Mouse (Mus musculus) heart, postnatal 36 days (tissue): ENCODE results near the gene Maob. TPM values are rescaled to one million over a fixed set of nuclear protein-coding genes. Genes with fewer than 3 reads are reported as not detected.

Experiments
- DNase-seq, 2 experiments: peaks; one replicate each; pipeline ENCODE4 v3.0.0; 2021 to 2022
- intact Hi-C: fragments of 180-260 bp; cut with DNase I; formaldehyde crosslinking; loops from one replicate; pipeline ENCODE4 v1.15.1; 2025
- total RNA-seq, 2 experiments: library from RNA; stranded (reverse); gene quantifications; 2 replicates each; pipeline ENCODE4 v1.2.3; 2021

The Maob gene
- total RNA-seq, result 10 to 100 TPM; 28.1 to 39.0 TPM

DNA sequence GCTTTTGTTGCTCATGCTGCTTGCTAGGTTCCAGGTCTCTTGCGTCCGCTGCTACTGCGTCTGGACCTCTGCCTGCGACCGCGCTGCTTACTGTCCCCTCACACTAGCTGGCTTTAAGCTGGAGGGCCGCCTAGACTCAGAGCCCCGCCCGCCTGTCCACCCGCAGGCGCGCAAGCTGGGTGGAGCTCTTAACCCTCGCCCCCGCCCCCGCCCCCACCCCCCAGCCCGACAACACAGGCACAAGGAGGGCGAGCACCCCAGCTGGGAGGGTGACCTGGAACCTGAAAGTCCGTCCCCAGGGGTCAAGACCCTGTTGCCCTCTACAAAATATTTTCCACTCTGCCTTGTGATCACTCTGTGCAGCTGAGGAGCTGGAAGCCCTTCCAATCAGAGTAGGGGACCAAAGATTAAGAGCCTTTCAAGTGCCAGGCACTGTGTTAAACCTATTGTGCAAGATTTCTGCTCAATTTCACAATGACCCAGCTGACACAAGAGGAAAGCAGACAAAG is at the start of gene Maob:
TSS of gene Maob (minus strand) at position 106 of the 509 bp plus-strand sequence.
- DNase-seq, result peak; percentile 48 to 61
- intact Hi-C loops, result no loop called here

- DNase-seq, result no peak
- intact Hi-C loops, result loop anchor here (1.0 to 2.0 kb wide), 2 partner anchors 95 to 410 kb away; no protein-coding TSS in a partner anchor
Observed at GRCm38 (mm10) chrX:16860244-16860643, 43.1 kb upstream of the Maob start.

DNA sequence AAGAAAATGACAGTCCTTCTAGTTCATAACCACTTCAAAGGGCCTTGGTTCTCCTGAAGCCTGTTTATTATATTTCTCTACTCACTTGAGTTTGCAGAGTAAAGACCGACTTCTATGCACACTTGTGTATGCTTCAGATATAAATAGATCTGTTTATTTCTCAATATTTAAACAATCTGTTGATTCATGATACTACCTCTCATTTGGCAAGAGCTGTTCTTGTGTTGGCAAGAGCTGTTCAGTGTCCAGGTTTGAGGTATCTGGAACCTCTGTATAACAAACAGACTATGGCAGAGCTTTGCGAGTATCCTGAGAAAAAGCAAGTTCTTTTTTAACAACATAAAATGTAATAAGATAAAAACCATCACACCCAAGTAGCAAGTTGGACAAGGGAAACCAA is 28.9 kb upstream of the Maob start:
- intact Hi-C loops, result no loop called here
- DNase-seq, result no peak

DNA sequence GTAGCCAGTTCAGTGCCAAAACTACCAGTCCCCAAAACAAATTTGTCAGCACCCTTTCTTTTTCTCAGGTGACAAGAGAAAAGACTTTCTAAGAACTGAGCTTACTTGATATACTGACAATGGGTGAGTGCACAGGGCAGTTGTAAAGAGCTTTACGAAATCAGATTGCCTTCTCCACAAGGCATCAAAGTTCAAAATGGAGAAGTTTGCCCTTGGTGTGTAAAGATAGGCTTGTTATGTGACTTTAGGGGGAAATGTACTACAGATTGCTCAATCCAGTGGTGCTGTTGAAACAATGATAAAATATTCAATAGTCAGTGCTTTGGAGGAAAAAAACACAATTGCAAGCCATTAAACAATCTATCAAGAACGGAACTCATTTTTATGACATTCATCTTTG is 24.3 kb upstream of the Maob start:
- intact Hi-C loops, result no loop called here
- no peak for DNase-seq

GRCm38 (mm10) chrX:16837293-16837692 is 20.1 kb upstream of the Maob start:
- no peak for DNase-seq
- intact Hi-C loops, result no loop called here

DNA sequence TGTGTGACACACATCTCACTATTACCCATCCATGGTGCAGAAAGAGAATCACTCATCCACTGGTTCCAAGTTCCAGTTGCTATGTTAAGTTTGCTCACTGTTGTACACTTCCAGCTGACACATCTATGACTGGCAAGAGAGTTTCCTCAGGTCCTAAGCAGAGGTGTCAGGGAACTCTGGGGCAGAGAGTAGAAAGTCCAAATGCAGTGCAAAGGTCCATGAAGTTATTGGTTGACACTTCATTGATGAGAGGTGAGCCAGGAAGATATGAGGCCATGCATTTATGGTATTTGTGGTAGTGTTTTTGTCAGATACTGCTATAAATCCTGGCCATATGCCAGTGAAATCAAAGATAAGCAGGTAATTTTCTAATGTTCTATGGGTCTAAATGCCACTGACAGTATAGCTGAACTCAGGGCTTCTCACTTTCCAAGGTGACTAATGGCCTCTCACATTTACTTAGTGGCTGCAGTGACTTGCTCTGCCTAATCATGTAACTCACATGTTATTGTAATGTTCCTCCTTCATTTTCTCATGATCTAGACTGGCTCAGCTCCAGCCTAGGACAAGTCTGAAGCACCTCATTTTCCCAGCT is 19.4 kb upstream of the Maob start:
- no peak for DNase-seq
- intact Hi-C loops, result no loop called here

DNA sequence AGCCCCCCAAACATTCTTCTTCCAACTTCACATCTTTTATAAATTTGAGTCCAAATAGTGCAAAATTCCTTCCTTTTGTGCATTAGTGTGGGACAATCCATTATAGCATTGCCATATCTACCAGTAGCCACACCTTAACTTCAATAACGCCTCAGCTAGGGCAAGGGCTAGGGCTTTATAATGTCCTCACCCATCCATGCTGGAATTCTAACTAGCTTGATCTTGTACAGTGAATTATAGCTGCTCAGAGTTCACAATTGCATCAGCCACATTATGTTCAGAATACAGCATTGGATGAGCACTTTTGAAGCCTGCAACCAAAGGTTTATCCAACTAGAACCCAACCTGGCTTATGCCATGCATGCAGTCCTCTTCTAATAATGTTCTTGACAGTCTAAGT is 8.9 kb upstream of the Maob start:
- intact Hi-C loops, result no loop called here

DNA sequence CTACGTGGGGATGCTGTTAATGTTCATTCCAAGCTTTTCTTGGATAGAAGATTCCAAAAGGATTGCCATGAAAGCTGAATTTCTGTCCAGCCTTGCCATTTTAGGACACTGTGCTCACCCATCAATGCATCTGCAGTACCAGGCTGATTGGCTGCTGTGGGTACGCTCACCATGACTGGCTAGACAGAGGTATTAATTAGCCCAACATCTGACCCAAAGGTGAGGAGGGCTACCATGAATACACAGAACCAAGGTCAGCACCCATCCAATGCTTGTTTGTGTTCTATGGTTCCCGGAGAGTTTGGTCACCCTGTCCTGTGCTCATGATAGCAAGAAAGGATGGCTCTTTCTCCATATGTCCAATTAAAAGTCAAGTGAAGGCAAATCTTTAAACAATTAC is 1.2 kb downstream of the Maob start:
- intact Hi-C loops, result no loop called here
- DNase-seq, result no peak

More for the DNA sequence above, 8.9 kb upstream of the Maob start:
- no peak for DNase-seq

DNA sequence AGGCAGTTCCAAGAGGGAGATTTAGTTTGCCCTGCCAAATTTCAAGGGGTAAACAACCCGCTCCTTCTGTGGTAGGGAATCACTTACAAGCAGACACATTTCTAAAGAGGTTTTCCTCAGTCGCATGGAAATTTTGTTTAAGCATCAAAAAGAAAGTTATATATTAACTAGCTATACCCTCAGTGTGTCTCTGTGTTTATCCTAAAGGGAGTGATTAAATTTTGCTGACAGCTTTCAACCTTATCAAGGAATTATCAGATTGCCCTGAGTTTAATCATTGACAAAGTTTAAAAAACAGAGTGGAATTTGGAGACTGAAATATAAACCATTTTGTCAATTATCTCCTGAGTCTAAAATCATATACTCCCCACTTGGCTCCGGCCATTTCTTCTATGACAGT is 5.1 kb downstream of the Maob start:
- no peak for DNase-seq
- intact Hi-C loops, result no loop called here

GRCm38 (mm10) chrX:16767453-16767852 is 49.7 kb downstream of the Maob start:
- intact Hi-C loops, result no loop called here
- no peak for DNase-seq

DNA sequence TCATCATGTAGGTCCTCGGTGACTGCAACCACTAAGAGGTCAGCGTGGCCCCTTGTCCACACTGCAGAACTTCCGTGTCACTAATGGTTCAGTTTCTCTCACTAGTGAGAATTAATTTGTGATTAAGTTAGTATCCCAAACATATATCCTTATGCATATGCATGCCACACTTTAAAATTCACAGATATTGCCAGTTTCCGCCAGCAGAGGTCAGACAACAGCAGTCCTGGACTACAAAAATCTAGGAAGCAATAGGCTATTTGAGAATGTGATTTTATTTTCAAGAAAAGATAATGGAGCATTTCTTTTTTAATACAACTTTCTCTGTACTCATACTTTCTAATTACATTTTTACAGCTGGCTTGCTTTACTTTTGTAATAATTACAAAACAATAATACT is 51.0 kb downstream of the Maob start:
- peak; percentile 2 to 3 for DNase-seq
- intact Hi-C loops, result no loop called here

- DNase-seq, result no peak
- intact Hi-C loops, result no loop called here
Observed at GRCm38 (mm10) chrX:16761430-16761829, 55.7 kb downstream of the Maob start.

- intact Hi-C loops, result no loop called here
- no peak for DNase-seq
Observed at GRCm38 (mm10) chrX:16754761-16755160, 62.4 kb downstream of the Maob start.

- DNase-seq, result no peak
- intact Hi-C loops, result no loop called here
Observed at GRCm38 (mm10) chrX:16748932-16749331, 68.2 kb downstream of the Maob start.

- DNase-seq, result no peak
- intact Hi-C loops, result no loop called here
Observed at GRCm38 (mm10) chrX:16714033-16714432, 103.1 kb downstream of the Maob start.

DNA sequence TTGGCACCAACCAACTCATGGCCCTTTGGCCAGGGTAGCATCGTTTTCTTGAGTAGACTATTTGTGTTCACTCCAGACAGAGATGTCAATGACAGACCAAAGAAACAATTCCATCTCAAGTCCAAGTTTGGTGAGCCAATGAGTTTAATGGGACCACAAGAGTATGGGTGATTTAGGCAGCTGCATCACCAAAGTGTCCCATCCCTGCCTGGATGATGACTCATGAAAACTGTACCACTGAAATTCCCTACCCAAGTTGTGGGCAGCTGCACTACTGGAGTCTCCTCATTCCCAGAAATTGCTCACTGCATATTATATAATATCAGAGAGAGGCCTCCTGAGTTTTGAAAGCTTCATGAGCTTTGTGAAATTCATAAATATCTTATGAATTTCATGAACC is 111.1 kb downstream of the Maob start:
- DNase-seq, result no peak
- intact Hi-C loops, result loop anchor here (5.0 kb wide), 1 partner anchor 151 kb away; no protein-coding TSS in a partner anchor

Other genes with a start within 250 kb of the Maob start
- gene Maoa, start 197.7 kb downstream of the Maob start, total RNA-seq, result 1 to 10 TPM; 2.5 to 3.2 TPM
- not detected for gene Ndp, start 94.4 kb upstream of the Maob start, total RNA-seq